In the genomic region with DNA sequence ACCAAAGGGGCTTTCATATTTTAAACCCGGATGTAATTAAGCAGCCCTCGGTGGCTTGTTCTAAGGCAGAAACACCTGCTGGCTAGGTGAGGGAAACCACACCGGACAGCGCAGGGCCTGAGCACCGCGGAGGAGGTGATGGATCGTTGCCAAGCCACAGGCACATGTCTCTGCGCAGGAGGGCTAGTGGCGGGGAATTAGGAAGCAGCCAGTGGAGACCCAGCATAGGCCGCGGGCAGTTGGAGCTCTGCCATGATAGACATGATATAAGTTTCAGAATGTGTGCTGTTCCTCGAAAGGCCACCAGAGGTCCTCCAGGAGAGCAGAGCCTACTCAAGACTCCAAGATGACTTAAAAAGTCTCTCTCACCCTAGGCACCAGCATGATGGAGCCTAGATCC, we compare ENCODE assay signal across 7 mouse cellular contexts. TPM values are rescaled to one million over a fixed set of nuclear protein-coding genes. Genes with fewer than 3 reads are reported as not detected.
DNase-seq lines count a peak whose midpoint lies in the region; ATAC-seq and TF ChIP-seq lines count a peak whose summit lies in the region.

No protein-coding gene starts in this region.

- ATAC-seq in G1E (ENCODE audit: extremely low read depth, insufficient number of reproducible peaks, low FRiP score, poor library complexity, severe bottlenecking), result no peak

- TF ChIP-seq CTCF in G1E (IDR thresholded peaks at IDR 0.05; ENCODE audit: low read depth, low read length), result peak; percentile 31; the same call in 1 of the 2 replicates

- no peaks in the 10 kb centered on the region for H3K9me3 ChIP-seq in G1E (replicated peaks)

- H3K4me3 ChIP-seq in G1E (ENCODE audit: low read depth, low read length), result no peak overlapping the region

- intact Hi-C loops in left cerebral cortex, postnatal 14 days (cut with DNase I), result no loop called here

- H3K27me3 ChIP-seq in G1E (ENCODE audit: insufficient read depth, low read length), result no peaks in the 10 kb centered on the region

- H3K4me1 ChIP-seq in G1E (ENCODE audit: insufficient read depth, low read depth, low read length), result peaks cover 32% of the 10 kb centered on the region

- DNase-seq in left cerebral cortex, postnatal 14 days (ENCODE audit: low spot score in 2 of 2), result peak; percentile 54 to 59
- DNase-seq in left cerebral cortex, adult 8-10 months (ENCODE audit: low spot score in 2 of 2), result no peak
- DNase-seq in G1E (ENCODE audit: low spot score), result no peak
- peak; percentile 85 for DNase-seq in brain, adult 2 months (ENCODE audit: low read depth, low spot score)
- peak; percentile 31 for DNase-seq in lung, postnatal 10 days
- no peak for DNase-seq in frontal cortex, postnatal 14 days (ENCODE audit: low spot score in 2 of 2)
- DNase-seq in right cerebral cortex, adult 18-20 months, result no peak

- peaks cover 12% of the 10 kb centered on the region for H3K36me3 ChIP-seq in G1E (replicated peaks)

RNA-seq across cellular contexts. Expression of a gene that starts 15.4 kb away (rescaled TPM):
- 100 to 1,000 TPM; 137 to 147 TPM for total RNA-seq in left cerebral cortex, postnatal 14 days (2021)
- total RNA-seq in left cerebral cortex, adult 8-10 months (2022), result 100 to 1,000 TPM; 120 to 121 (median 121) TPM
- total RNA-seq in G1E (2014; fragmentation: Nextera tagmentation) (20.2 and 22.3 TPM in 2 replicates), G1E (2017) (25.7 and 27.5 TPM in 2 replicates)
- polyA plus RNA-seq in G1E (2012), result 11.2 and 12.0 TPM in 2 replicates

RNA-seq across cellular contexts. Expression of a gene that starts 32.7 kb away (rescaled TPM):
- 100 to 1,000 TPM; 253 to 267 TPM for total RNA-seq in left cerebral cortex, postnatal 14 days (2021)
- 100 to 1,000 TPM; 279 to 287 (median 284) TPM for total RNA-seq in left cerebral cortex, adult 8-10 months (2022)
- 186 and 202 TPM in 2 replicates for total RNA-seq in G1E (2014; fragmentation: Nextera tagmentation)
- total RNA-seq in G1E (2017), result 156 and 172 TPM in 2 replicates
- 124 and 136 TPM in 2 replicates for polyA plus RNA-seq in G1E (2012)

Comparison
In these comparisons a context has a peak if more than half of its experiments do, and no peak if none do; other contexts are left out.
1. DNase-seq: peak in left cerebral cortex, postnatal 14 days (2 of 2), brain, adult 2 months (single experiment) and lung, postnatal 10 days (single experiment); none in left cerebral cortex, adult 8-10 months (0 of 2), G1E (single experiment), frontal cortex, postnatal 14 days (0 of 2) and right cerebral cortex, adult 18-20 months (single experiment).
2. RNA of a gene that starts 15.4 kb away (total RNA-seq): 137 to 147 TPM in left cerebral cortex, postnatal 14 days and 120 to 121 TPM in left cerebral cortex, adult 8-10 months; 20.2 to 27.5 TPM in G1E; every median in the first group is over 4 times any median in the second.